ENCODE assay signal across 8 mouse cellular contexts in the genomic region with DNA sequence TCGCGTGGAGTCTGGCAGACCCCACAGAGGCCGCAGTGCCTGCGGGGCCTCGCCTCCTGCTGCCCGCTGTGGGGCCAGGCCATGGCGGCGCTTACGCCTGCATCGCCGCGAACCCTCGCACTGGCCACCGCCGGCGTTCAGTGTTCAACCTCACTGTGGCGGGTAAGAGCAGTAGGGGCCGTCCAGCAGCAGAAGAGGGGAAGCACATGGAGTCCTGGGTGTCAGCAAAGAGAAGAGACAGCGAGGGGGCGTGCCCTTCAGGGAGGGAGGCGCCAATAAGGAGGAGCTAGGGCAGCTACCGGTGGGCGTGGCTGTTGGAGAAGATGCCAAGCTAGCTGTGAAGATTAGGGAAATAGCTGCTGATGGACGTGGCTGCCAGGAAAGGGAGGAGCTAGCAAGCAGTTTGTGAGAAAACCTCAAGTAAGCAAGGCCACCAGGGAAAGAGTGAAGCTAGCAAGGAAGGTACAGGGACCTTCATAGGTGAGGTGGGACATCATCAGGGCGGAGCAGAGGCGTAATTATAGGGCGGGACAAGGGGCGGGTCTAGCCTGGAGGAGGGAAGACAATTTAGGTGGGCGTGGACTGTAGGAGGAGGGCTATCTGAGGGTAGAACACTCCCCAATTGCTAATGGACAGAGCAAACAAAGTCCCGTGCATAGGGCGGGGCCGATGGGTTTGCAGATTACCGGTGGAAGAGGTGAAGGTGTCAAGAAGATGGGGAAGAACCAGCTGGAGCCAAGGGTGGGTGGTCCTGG. TPM values are rescaled to one million over a fixed set of nuclear protein-coding genes. Genes with fewer than 3 reads are reported as not detected.
A peak's percentile ranks its signal among the peaks of the same experiment; 100 is the strongest.
DNase-seq lines count a peak whose midpoint lies in the region; ATAC-seq and TF ChIP-seq lines count a peak whose summit lies in the region.

No protein-coding gene starts in this region.

- WGBS in forebrain, embryonic 12.5 days = under 1% methylated on average over 32 of the region's 33 CpGs
- under 1% methylated on average over 33 of the region's 33 CpGs for WGBS in heart, embryonic 16.5 days
- under 1% methylated on average over 33 of the region's 33 CpGs for WGBS in liver, postnatal 0 days (ENCODE audit: insufficient replicate concordance)
- under 1% methylated on average over 33 of the region's 33 CpGs for WGBS in neural tube, embryonic 13.5 days

- H3K9ac ChIP-seq in ES-E14 (ENCODE audit: insufficient read depth, low read depth, low read length, poor library complexity, severe bottlenecking) = peak overlapping the region; percentile 55
- peak overlapping the region; percentile 47 for H3K9ac ChIP-seq in forebrain, embryonic 12.5 days
- H3K9ac ChIP-seq in heart, embryonic 16.5 days (ENCODE audit: low read length) = peak overlapping the region; percentile 68
- H3K9ac ChIP-seq in liver, postnatal 0 days (replicated peaks) = peak overlapping the region; percentile 49
- H3K9ac ChIP-seq in neural tube, embryonic 13.5 days = peak overlapping the region; percentile 68

- no peaks in the 10 kb centered on the region for H3K36me3 ChIP-seq in ES-E14 (ENCODE audit: control insufficient read depth, insufficient read depth, low read length, poor library complexity, severe bottlenecking)
- H3K36me3 ChIP-seq in forebrain, embryonic 12.5 days (replicated peaks) = no peaks in the 10 kb centered on the region
- peaks cover 4% of the 10 kb centered on the region; the same call in 1 of the 2 replicates for H3K36me3 ChIP-seq in heart, embryonic 16.5 days (ENCODE audit: control insufficient read depth, insufficient read depth)
- H3K36me3 ChIP-seq in liver, postnatal 0 days (replicated peaks; ENCODE audit: insufficient read depth, low read length) = no peaks in the 10 kb centered on the region
- no peaks in the 10 kb centered on the region for H3K36me3 ChIP-seq in neural tube, embryonic 13.5 days

- peak; percentile 49 for ATAC-seq in cerebellum, adult (ENCODE audit: insufficient number of reproducible peaks, low FRiP score, low TSS enrichment)
- peak; percentile 84 for ATAC-seq in forebrain, embryonic 12.5 days (ENCODE audit: low FRiP score)
- peak; percentile 87 for ATAC-seq in heart, embryonic 16.5 days (replicated peaks; ENCODE audit: extremely low read depth, insufficient read depth, low FRiP score)
- peak; percentile 89 for ATAC-seq in liver, postnatal 0 days
- peak; percentile 83 for ATAC-seq in neural tube, embryonic 13.5 days (ENCODE audit: low read depth)

- no peaks in the 10 kb centered on the region for H3K9me3 ChIP-seq in ES-E14 (ENCODE audit: control insufficient read depth, insufficient read depth, low read depth, low read length)
- H3K9me3 ChIP-seq in forebrain, embryonic 12.5 days = no peaks in the 10 kb centered on the region
- no peaks in the 10 kb centered on the region for H3K9me3 ChIP-seq in heart, embryonic 16.5 days (replicated peaks; ENCODE audit: control insufficient read depth, low read length)
- H3K9me3 ChIP-seq in liver, postnatal 0 days (ENCODE audit: low read length) = no peaks in the 10 kb centered on the region
- H3K9me3 ChIP-seq in neural tube, embryonic 13.5 days = no peaks in the 10 kb centered on the region

- peak overlapping the region; percentile 85 for H3K4me2 ChIP-seq in forebrain, embryonic 12.5 days
- peak overlapping the region; percentile 72 for H3K4me2 ChIP-seq in heart, embryonic 16.5 days (ENCODE audit: low read depth, low read length)
- H3K4me2 ChIP-seq in liver, postnatal 0 days (ENCODE audit: low read depth, low read length) = peak overlapping the region; percentile 93
- H3K4me2 ChIP-seq in neural tube, embryonic 13.5 days = peak overlapping the region; percentile 81

- no peak; the same call in 1 of the 2 replicates for TF ChIP-seq CTCF in liver, postnatal 0 days (IDR thresholded peaks at IDR 0.05; ENCODE audit: low read depth)

- no peak overlapping the region for H3K27ac ChIP-seq in ES-E14 (ENCODE audit: insufficient read depth, low read depth, low read length, poor library complexity, severe bottlenecking)
- no peak overlapping the region for H3K27ac ChIP-seq in forebrain, embryonic 12.5 days
- H3K27ac ChIP-seq in heart, embryonic 16.5 days (ENCODE audit: low read length) = 0 out of 2 replicates have a peak overlapping the region, but pooled peaks have one; percentile 12
- H3K27ac ChIP-seq in liver, postnatal 0 days (ENCODE audit: low read depth) = peak overlapping the region; percentile 24; the same call in 1 of the 2 replicates
- H3K27ac ChIP-seq in neural tube, embryonic 13.5 days (replicated peaks) = 0 out of 2 replicates have a peak overlapping the region, but pooled peaks have one; percentile 9

- H3K27me3 ChIP-seq in forebrain, embryonic 12.5 days = peaks cover 27% of the 10 kb centered on the region
- H3K27me3 ChIP-seq in heart, embryonic 16.5 days (ENCODE audit: control insufficient read depth, insufficient read depth, low read length) = peaks cover 8% of the 10 kb centered on the region; the same call in 1 of the 2 replicates
- no peaks in the 10 kb centered on the region for H3K27me3 ChIP-seq in liver, postnatal 0 days (ENCODE audit: insufficient read depth, low read length)
- peaks cover 58% of the 10 kb centered on the region for H3K27me3 ChIP-seq in neural tube, embryonic 13.5 days

- peak; percentile 96 for DNase-seq in ES-E14 (ENCODE audit: low read depth, low spot score)
- peak; percentile 96 for DNase-seq in kidney, postnatal 25 days
- peak; percentile 93 for DNase-seq in liver, postnatal 0 days
- peak; percentile 55 for DNase-seq in telencephalon, adult 2 months (ENCODE audit: low read depth, low spot score)

- H3K4me3 ChIP-seq in ES-E14 (ENCODE audit: insufficient read depth in 1 of 2, low read depth in 1 of 2, low read length in 2 of 2, poor library complexity in 1 of 2, severe bottlenecking in 1 of 2) = peak overlapping the region; percentile 71
- H3K4me3 ChIP-seq in forebrain, embryonic 12.5 days (replicated peaks) = peak overlapping the region; percentile 46
- peak overlapping the region; percentile 61 for H3K4me3 ChIP-seq in heart, embryonic 16.5 days (ENCODE audit: low read length)
- H3K4me3 ChIP-seq in liver, postnatal 0 days (ENCODE audit: low read depth, low read length) = peak overlapping the region; percentile 60
- H3K4me3 ChIP-seq in neural tube, embryonic 13.5 days = peak overlapping the region; percentile 44

- TF ChIP-seq EP300 in liver, postnatal 0 days (IDR thresholded peaks at IDR 0.05; ENCODE audit: low read depth) = no peak

- in situ Hi-C loops in ES-E14 (cut with MboI; ENCODE audit: low sequenced_read_pairs in 2 of 2, unreplicated experiment in 2 of 2) = no loop called here

- H3K4me1 ChIP-seq in ES-E14 (ENCODE audit: control insufficient read depth in 2 of 2, insufficient read depth in 2 of 2, low read length in 2 of 2, poor library complexity in 1 of 2) = peaks cover 0 to 3% of the 10 kb centered on the region in 2 experiments; a peak in 1 of 4 replicates
- H3K4me1 ChIP-seq in forebrain, embryonic 12.5 days = peaks cover 18% of the 10 kb centered on the region
- H3K4me1 ChIP-seq in heart, embryonic 16.5 days (ENCODE audit: control insufficient read depth, insufficient read depth, low read length) = peaks cover 7% of the 10 kb centered on the region
- H3K4me1 ChIP-seq in liver, postnatal 0 days (ENCODE audit: insufficient read depth) = peaks cover 16% of the 10 kb centered on the region
- H3K4me1 ChIP-seq in neural tube, embryonic 13.5 days (replicated peaks) = peaks cover 23% of the 10 kb centered on the region

TF ChIP-seq in ES-E14, 5 proteins besides CTCF, POLR2A, EP300 and RAD21 (continues in another document):
- TF ChIP-seq MAFK (IDR thresholded peaks at IDR 0.05; ENCODE audit: insufficient read depth, low read depth, low read length) (no peak), HCFC1 (IDR thresholded peaks at IDR 0.05; ENCODE audit: borderline replicate concordance, insufficient read depth, low read length) (no peak; the same call in 1 of the 2 replicates), CHD2 (IDR thresholded peaks at IDR 0.05; ENCODE audit: low read depth, low read length) (no peak)

RNA-seq across cellular contexts. Expression of gene Vsig10l, which starts 2.6 kb away (rescaled TPM):
- 2.9 and 3.6 TPM in 2 replicates for total RNA-seq in ES-E14 (2012; rRNA removed)
- 3.1 and 5.0 TPM in 2 replicates for polyA plus RNA-seq in forebrain, embryonic 12.5 days (2016; fragmentation: Nextera tagmentation; extraction: Ambion mirVana)
- 3.4 and 4.2 TPM in 2 replicates for polyA plus RNA-seq in heart, embryonic 16.5 days (2015; fragmentation: Nextera tagmentation; extraction: Ambion mirVana)
- 0.70 and 1.4 TPM in 2 replicates for polyA plus RNA-seq in liver, postnatal 0 days (2015; fragmentation: Nextera tagmentation; extraction: Ambion mirVana)
- 8.1 and 9.6 TPM in 2 replicates for polyA plus RNA-seq in neural tube, embryonic 13.5 days (2015; fragmentation: Nextera tagmentation; extraction: Ambion mirVana)

RNA-seq across cellular contexts. Expression of gene Gm45233, which starts 21.6 kb away (rescaled TPM):
- not detected in 2 replicates for total RNA-seq in ES-E14 (2012; rRNA removed)
- 0.47 TPM in 1 of 2 replicates, not detected in the other for polyA plus RNA-seq in forebrain, embryonic 12.5 days (2016; fragmentation: Nextera tagmentation; extraction: Ambion mirVana)
- polyA plus RNA-seq in heart, embryonic 16.5 days (2015; fragmentation: Nextera tagmentation; extraction: Ambion mirVana) = 0.18 and 0.97 TPM in 2 replicates
- 0.25 TPM in 1 of 2 replicates, not detected in the other for polyA plus RNA-seq in liver, postnatal 0 days (2015; fragmentation: Nextera tagmentation; extraction: Ambion mirVana)
- 0.40 TPM in 1 of 2 replicates, not detected in the other for polyA plus RNA-seq in neural tube, embryonic 13.5 days (2015; fragmentation: Nextera tagmentation; extraction: Ambion mirVana)

RNA-seq across cellular contexts. Expression of gene Etfb, which starts 21.6 kb away (rescaled TPM):
- total RNA-seq in ES-E14 (2012; rRNA removed) = 126 and 134 TPM in 2 replicates
- 151 and 161 TPM in 2 replicates for polyA plus RNA-seq in forebrain, embryonic 12.5 days (2016; fragmentation: Nextera tagmentation; extraction: Ambion mirVana)
- 803 and 831 TPM in 2 replicates for polyA plus RNA-seq in heart, embryonic 16.5 days (2015; fragmentation: Nextera tagmentation; extraction: Ambion mirVana)
- 759 and 760 TPM in 2 replicates for polyA plus RNA-seq in liver, postnatal 0 days (2015; fragmentation: Nextera tagmentation; extraction: Ambion mirVana)
- 148 and 170 TPM in 2 replicates for polyA plus RNA-seq in neural tube, embryonic 13.5 days (2015; fragmentation: Nextera tagmentation; extraction: Ambion mirVana)

RNA-seq across cellular contexts. Expression of gene Iglon5, which starts 24.4 kb away (rescaled TPM):
- total RNA-seq in ES-E14 (2012; rRNA removed) = 0.95 and 1.7 TPM in 2 replicates
- polyA plus RNA-seq in forebrain, embryonic 12.5 days (2016; fragmentation: Nextera tagmentation; extraction: Ambion mirVana) = 2.5 and 2.8 TPM in 2 replicates
- 0.06 TPM in 1 of 2 replicates, not detected in the other for polyA plus RNA-seq in heart, embryonic 16.5 days (2015; fragmentation: Nextera tagmentation; extraction: Ambion mirVana)
- polyA plus RNA-seq in liver, postnatal 0 days (2015; fragmentation: Nextera tagmentation; extraction: Ambion mirVana) = not detected in 2 replicates
- polyA plus RNA-seq in neural tube, embryonic 13.5 days (2015; fragmentation: Nextera tagmentation; extraction: Ambion mirVana) = 8.6 TPM in 2 replicates

RNA-seq across cellular contexts. Expression of gene Cldnd2, which starts 24.9 kb away (rescaled TPM):
- total RNA-seq in ES-E14 (2012; rRNA removed) = not detected in 2 replicates
- not detected in 2 replicates for polyA plus RNA-seq in forebrain, embryonic 12.5 days (2016; fragmentation: Nextera tagmentation; extraction: Ambion mirVana)
- not detected in 2 replicates for polyA plus RNA-seq in heart, embryonic 16.5 days (2015; fragmentation: Nextera tagmentation; extraction: Ambion mirVana)
- 0.22 TPM in 1 of 2 replicates, not detected in the other for polyA plus RNA-seq in liver, postnatal 0 days (2015; fragmentation: Nextera tagmentation; extraction: Ambion mirVana)
- polyA plus RNA-seq in neural tube, embryonic 13.5 days (2015; fragmentation: Nextera tagmentation; extraction: Ambion mirVana) = not detected in 2 replicates

Comparison
In these comparisons a context has a peak if more than half of its experiments do, and no peak if none do; other contexts are left out.
1. H3K27ac ChIP-seq: peak in heart, embryonic 16.5 days (single experiment), liver, postnatal 0 days (single experiment) and neural tube, embryonic 13.5 days (single experiment); none in ES-E14 (single experiment) and forebrain, embryonic 12.5 days (single experiment).
2. Peak in every context shown above with its lines, with median percentiles within 50 percentile points of each other: DNase-seq, H3K4me3 ChIP-seq, H3K9ac ChIP-seq, ATAC-seq and H3K4me2 ChIP-seq.